Mouse (Mus musculus) erythroblast, embryonic 14.5 days (primary cell): ENCODE measurements around the gene Sec61g.
A peak's percentile ranks its signal among the peaks of the same experiment; 100 is the strongest.

Experiments used
- GATA1 ChIP-seq: IDR thresholded peaks from 2 replicates; pipeline ENCODE4 v1.6.1; 2012; ENCODE audit warnings: low read length, inconsistent platforms, mixed read lengths
- TAL1 ChIP-seq: IDR thresholded peaks from 3 replicates; pipeline ENCODE4 v1.6.1; 2012; ENCODE audit warnings: low read length, inconsistent platforms, mixed read lengths

- TF ChIP-seq GATA1 (peak; percentile 84), TAL1 (peak; percentile 85)
Measured at GRCm38 (mm10) chr11:16503150-16503549, 5.1 kb downstream of the Sec61g start.
